Mouse (Mus musculus): ENCODE measurements at regions not wholly inside any gene's neighbourhood (a gene's known extent, or its start where the extent isn't known, plus 50 kb on each side); places are given as distances from the start of the nearest gene placed in this dataset.

DNA sequence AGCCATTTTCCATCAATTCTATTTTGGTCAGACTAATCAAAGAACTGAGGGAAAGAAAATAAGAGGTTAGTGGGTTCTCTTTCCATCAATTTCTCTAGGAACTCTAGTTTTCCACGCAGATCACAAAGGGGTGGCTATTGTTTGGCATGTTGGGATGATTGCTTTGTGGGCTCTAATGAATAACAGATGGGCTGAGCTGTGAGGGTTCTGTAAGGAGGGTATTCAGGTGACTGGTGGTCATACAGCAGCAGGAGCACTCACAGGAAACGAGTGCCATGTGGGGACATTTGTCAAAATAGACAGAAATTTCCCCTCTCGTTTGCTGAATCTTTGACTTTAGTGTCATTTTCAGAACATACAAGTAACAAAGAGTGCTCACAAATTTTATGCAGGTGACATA lies 134.9 kb upstream of the Brinp3 start:
- 4% methylated on average over 3 of the region's 3 CpGs for WGBS
- Histone ChIP-seq H3K27me3 (no peaks in the 10 kb centered on the region), H3K9me3 (no peaks in the 10 kb centered on the region), H3K4me3 (no peak overlapping the region), H3K27ac (no peak overlapping the region), H3K4me2 (replicated peaks) (no peak overlapping the region), H3K4me1 (no peaks in the 10 kb centered on the region), H3K36me3 (no peaks in the 10 kb centered on the region), H3K9ac (no peak overlapping the region)
- ATAC-seq (ENCODE audit: low FRiP score, low read depth): no peak

GRCm38 (mm10) chr1:146360124-146360523 lies 134.4 kb upstream of the Brinp3 start:
- H3K4me2 ChIP-seq (replicated peaks): no peak overlapping the region
- no peak for ATAC-seq (ENCODE audit: low FRiP score, low read depth)
- H3K4me3 ChIP-seq: no peak overlapping the region
- no peaks in the 10 kb centered on the region for H3K9me3 ChIP-seq
- H3K27me3 ChIP-seq: no peaks in the 10 kb centered on the region
- no peaks in the 10 kb centered on the region for H3K4me1 ChIP-seq
- H3K36me3 ChIP-seq: no peaks in the 10 kb centered on the region
- no peak overlapping the region for H3K9ac ChIP-seq
- no peak overlapping the region for H3K27ac ChIP-seq

GRCm38 (mm10) chr1:146363777-146364176 lies 130.8 kb upstream of the Brinp3 start:
- H3K4me2 ChIP-seq (replicated peaks): no peak overlapping the region
- H3K4me3 ChIP-seq: no peak overlapping the region
- no peaks in the 10 kb centered on the region for H3K27me3 ChIP-seq
- no peak overlapping the region for H3K27ac ChIP-seq
- H3K9ac ChIP-seq: no peak overlapping the region
- 85% methylated on average over 2 of the region's 2 CpGs for WGBS
- H3K4me1 ChIP-seq: no peaks in the 10 kb centered on the region
- no peaks in the 10 kb centered on the region for H3K36me3 ChIP-seq
- no peak for ATAC-seq (ENCODE audit: low FRiP score, low read depth)
- H3K9me3 ChIP-seq: no peaks in the 10 kb centered on the region

Data from limb, embryonic 13.5 days (tissue).